Mouse (Mus musculus): ENCODE data around the gene Grifin. TPM values are rescaled to one million over a fixed set of nuclear protein-coding genes. Genes with fewer than 3 reads are reported as not detected.

The Grifin gene
- polyA plus RNA-seq, 1 experiment from 2014 or later, result not detected

DNA sequence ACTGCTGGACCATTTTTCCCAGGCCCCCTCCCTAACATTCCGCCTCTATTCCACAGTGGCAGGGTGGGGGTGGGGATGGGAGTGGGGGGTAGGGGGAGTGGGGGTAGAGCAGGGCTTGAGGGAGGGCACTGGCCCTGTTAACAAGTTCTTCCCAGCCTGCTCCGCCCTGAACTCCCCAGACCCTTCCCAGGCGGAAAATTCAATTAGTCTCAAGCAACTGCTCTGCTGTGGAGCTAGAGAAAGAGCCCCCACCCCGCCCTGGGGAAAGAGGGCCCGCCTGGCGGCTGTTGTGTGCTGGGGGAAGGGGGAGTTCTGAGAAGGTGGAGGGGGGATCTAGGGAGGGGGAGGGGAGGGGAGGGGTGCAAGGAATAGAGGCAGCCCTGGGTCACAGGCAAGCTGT is 14.9 kb upstream of the Grifin start:
- no peaks in the 10 kb centered on the region for H3K9me3 ChIP-seq (ENCODE audit: control insufficient read depth, low read length)
- peak; percentile 74 for ATAC-seq (replicated peaks; ENCODE audit: low FRiP score)
- H3K27ac ChIP-seq (ENCODE audit: low read depth, low read length), result peak overlapping the region; percentile 76
- H3K4me2 ChIP-seq (ENCODE audit: low read depth, low read length, severe bottlenecking), result no peak overlapping the region
- H3K27me3 ChIP-seq (ENCODE audit: control insufficient read depth, insufficient read depth, low read length), result no peaks in the 10 kb centered on the region
- 3% methylated on average over 6 of the region's 6 CpGs for WGBS
- no peak overlapping the region for H3K4me3 ChIP-seq (ENCODE audit: low read depth, low read length)
- H3K9ac ChIP-seq (ENCODE audit: low read length), result no peak overlapping the region
- H3K36me3 ChIP-seq (ENCODE audit: control insufficient read depth, insufficient read depth, low read length), result no peaks in the 10 kb centered on the region
- H3K4me1 ChIP-seq (replicated peaks; ENCODE audit: control insufficient read depth, insufficient read depth, low read length), result peaks cover 47% of the 10 kb centered on the region
- peak; percentile 90 for DNase-seq (ENCODE audit: low spot score)

DNA sequence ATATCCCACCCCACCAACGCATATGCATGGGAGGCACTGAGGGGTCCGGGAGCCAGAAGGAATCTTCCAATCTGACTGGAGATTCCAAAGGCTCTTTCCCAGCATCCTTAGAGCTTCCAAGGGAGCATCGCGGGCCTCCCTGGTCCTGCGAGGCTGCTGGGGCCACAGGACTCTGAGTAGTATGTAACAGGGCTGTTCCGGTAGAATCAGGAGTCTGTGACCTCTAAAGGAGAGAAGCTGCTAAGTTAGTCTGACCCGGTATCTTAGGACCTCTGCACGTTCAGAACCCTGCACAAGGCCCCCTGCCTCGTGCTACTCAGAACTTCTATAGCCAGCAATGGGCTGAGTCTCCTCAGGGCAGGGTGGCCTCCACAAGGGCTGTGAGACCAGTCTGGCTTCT is 14.3 kb upstream of the Grifin start:
- no peaks in the 10 kb centered on the region for H3K9me3 ChIP-seq (ENCODE audit: control insufficient read depth, low read length)
- H3K27ac ChIP-seq (ENCODE audit: low read depth, low read length), result peak overlapping the region; percentile 76
- 19% methylated on average over 9 of the region's 9 CpGs for WGBS
- no peak for DNase-seq (ENCODE audit: low spot score)
- peaks cover 43% of the 10 kb centered on the region for H3K4me1 ChIP-seq (replicated peaks; ENCODE audit: control insufficient read depth, insufficient read depth, low read length)
- peak; percentile 4; the same call in 1 of the 2 replicates for ATAC-seq (replicated peaks; ENCODE audit: low FRiP score)
- no peaks in the 10 kb centered on the region for H3K36me3 ChIP-seq (ENCODE audit: control insufficient read depth, insufficient read depth, low read length)
- 0 out of 2 replicates have a peak overlapping the region, but pooled peaks have one; percentile 5 for H3K9ac ChIP-seq (ENCODE audit: low read length)
- no peak overlapping the region; the same call in 1 of the 2 replicates for H3K4me2 ChIP-seq (ENCODE audit: low read depth, low read length, severe bottlenecking)
- H3K4me3 ChIP-seq (ENCODE audit: low read depth, low read length), result no peak overlapping the region
- H3K27me3 ChIP-seq (ENCODE audit: control insufficient read depth, insufficient read depth, low read length), result no peaks in the 10 kb centered on the region

- Histone ChIP-seq H3K4me2 (ENCODE audit: low read depth, low read length, severe bottlenecking) (no peak overlapping the region), H3K9ac (ENCODE audit: low read length) (no peak overlapping the region), H3K4me1 (replicated peaks; ENCODE audit: control insufficient read depth, insufficient read depth, low read length) (peaks cover 16% of the 10 kb centered on the region), H3K27me3 (ENCODE audit: control insufficient read depth, insufficient read depth, low read length) (no peaks in the 10 kb centered on the region), H3K9me3 (ENCODE audit: control insufficient read depth, low read length) (no peaks in the 10 kb centered on the region), H3K27ac (ENCODE audit: low read depth, low read length) (no peak overlapping the region), H3K4me3 (ENCODE audit: low read depth, low read length) (no peak overlapping the region), H3K36me3 (ENCODE audit: control insufficient read depth, insufficient read depth, low read length) (no peaks in the 10 kb centered on the region)
- WGBS, result 68% methylated on average over 5 of the region's 5 CpGs
- no peak for ATAC-seq (replicated peaks; ENCODE audit: low FRiP score)
- no peak for DNase-seq (ENCODE audit: low spot score)
Observed at GRCm38 (mm10) chr5:140575381-140575866, 10.6 kb upstream of the Grifin start.

GRCm38 (mm10) chr5:140572611-140573010 is 7.7 kb upstream of the Grifin start:
- Histone ChIP-seq H3K36me3 (ENCODE audit: control insufficient read depth, insufficient read depth, low read length) (no peaks in the 10 kb centered on the region), H3K4me1 (replicated peaks; ENCODE audit: control insufficient read depth, insufficient read depth, low read length) (peaks cover 7% of the 10 kb centered on the region), H3K9ac (ENCODE audit: low read length) (no peak overlapping the region), H3K4me3 (ENCODE audit: low read depth, low read length) (no peak overlapping the region), H3K27ac (ENCODE audit: low read depth, low read length) (no peak overlapping the region), H3K27me3 (ENCODE audit: control insufficient read depth, insufficient read depth, low read length) (no peaks in the 10 kb centered on the region), H3K4me2 (ENCODE audit: low read depth, low read length, severe bottlenecking) (no peak overlapping the region), H3K9me3 (ENCODE audit: control insufficient read depth, low read length) (no peaks in the 10 kb centered on the region)
- 85% methylated on average over 6 of the region's 6 CpGs for WGBS
- DNase-seq (ENCODE audit: low spot score), result no peak
- ATAC-seq (replicated peaks; ENCODE audit: low FRiP score), result no peak

GRCm38 (mm10) chr5:140571673-140572072 is 6.8 kb upstream of the Grifin start:
- H3K9me3 ChIP-seq (ENCODE audit: control insufficient read depth, low read length), result no peaks in the 10 kb centered on the region
- H3K9ac ChIP-seq (ENCODE audit: low read length), result no peak overlapping the region
- no peak overlapping the region for H3K27ac ChIP-seq (ENCODE audit: low read depth, low read length)
- H3K4me1 ChIP-seq (replicated peaks; ENCODE audit: control insufficient read depth, insufficient read depth, low read length), result peaks cover 10% of the 10 kb centered on the region
- no peak for DNase-seq (ENCODE audit: low spot score)
- H3K4me3 ChIP-seq (ENCODE audit: low read depth, low read length), result no peak overlapping the region
- H3K36me3 ChIP-seq (ENCODE audit: control insufficient read depth, insufficient read depth, low read length), result no peaks in the 10 kb centered on the region
- ATAC-seq (replicated peaks; ENCODE audit: low FRiP score), result no peak
- WGBS, result 72% methylated on average over 10 of the region's 10 CpGs
- no peak overlapping the region for H3K4me2 ChIP-seq (ENCODE audit: low read depth, low read length, severe bottlenecking)
- H3K27me3 ChIP-seq (ENCODE audit: control insufficient read depth, insufficient read depth, low read length), result no peaks in the 10 kb centered on the region

GRCm38 (mm10) chr5:140571201-140571600 is 6.3 kb upstream of the Grifin start:
- Histone ChIP-seq H3K4me1 (replicated peaks; ENCODE audit: control insufficient read depth, insufficient read depth, low read length) (peaks cover 10% of the 10 kb centered on the region), H3K4me3 (ENCODE audit: low read depth, low read length) (no peak overlapping the region), H3K36me3 (ENCODE audit: control insufficient read depth, insufficient read depth, low read length) (no peaks in the 10 kb centered on the region), H3K27me3 (ENCODE audit: control insufficient read depth, insufficient read depth, low read length) (no peaks in the 10 kb centered on the region), H3K27ac (ENCODE audit: low read depth, low read length) (no peak overlapping the region), H3K9ac (ENCODE audit: low read length) (no peak overlapping the region), H3K9me3 (ENCODE audit: control insufficient read depth, low read length) (no peaks in the 10 kb centered on the region), H3K4me2 (ENCODE audit: low read depth, low read length, severe bottlenecking) (no peak overlapping the region)
- DNase-seq (ENCODE audit: low spot score) (no peak), ATAC-seq (replicated peaks; ENCODE audit: low FRiP score) (no peak)
- 86% methylated on average over 4 of the region's 4 CpGs for WGBS

DNA sequence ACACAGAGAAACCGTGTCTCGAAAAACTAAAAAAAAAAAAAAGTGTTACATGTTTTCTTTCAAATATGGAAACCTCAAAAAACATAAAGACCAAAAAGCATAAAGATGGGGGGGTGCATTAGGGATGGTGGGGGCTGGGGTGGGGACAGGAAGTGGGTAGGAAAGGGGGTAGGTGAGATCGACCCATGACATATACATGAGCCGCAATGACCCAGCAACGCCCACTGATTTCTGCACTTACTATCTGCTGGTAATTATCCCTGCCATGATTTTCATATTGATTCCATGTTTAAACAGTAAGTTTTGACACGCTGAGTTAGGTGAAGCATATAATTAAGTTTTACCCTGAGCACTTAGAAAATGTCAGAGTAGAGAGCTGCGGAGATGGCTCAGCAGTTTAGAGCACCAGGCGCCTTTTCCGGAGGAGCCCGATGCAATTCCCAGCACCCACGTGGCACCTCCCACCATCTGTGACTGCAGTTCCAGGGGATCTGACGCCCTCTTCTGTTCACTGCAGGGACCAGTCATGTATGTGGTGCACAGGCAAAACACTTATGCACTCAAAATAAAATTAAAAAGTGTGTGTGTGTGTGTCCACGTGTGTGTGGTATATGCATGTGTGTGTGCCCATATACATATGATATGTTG is 5.5 kb upstream of the Grifin start:
- Histone ChIP-seq H3K27ac (ENCODE audit: low read depth, low read length) (no peak overlapping the region), H3K9me3 (ENCODE audit: control insufficient read depth, low read length) (no peaks in the 10 kb centered on the region), H3K4me3 (ENCODE audit: low read depth, low read length) (no peak overlapping the region), H3K27me3 (ENCODE audit: control insufficient read depth, insufficient read depth, low read length) (no peaks in the 10 kb centered on the region), H3K9ac (ENCODE audit: low read length) (no peak overlapping the region), H3K4me2 (ENCODE audit: low read depth, low read length, severe bottlenecking) (no peak overlapping the region), H3K4me1 (replicated peaks; ENCODE audit: control insufficient read depth, insufficient read depth, low read length) (peaks cover 10% of the 10 kb centered on the region), H3K36me3 (ENCODE audit: control insufficient read depth, insufficient read depth, low read length) (no peaks in the 10 kb centered on the region)
- no peak for DNase-seq (ENCODE audit: low spot score)
- no peak for ATAC-seq (replicated peaks; ENCODE audit: low FRiP score)
- 93% methylated on average over 13 of the region's 13 CpGs for WGBS

- DNase-seq (ENCODE audit: low spot score), result no peak
- H3K4me3 ChIP-seq (ENCODE audit: low read depth, low read length), result no peak overlapping the region
- H3K4me1 ChIP-seq (replicated peaks; ENCODE audit: control insufficient read depth, insufficient read depth, low read length), result peaks cover 10% of the 10 kb centered on the region
- H3K36me3 ChIP-seq (ENCODE audit: control insufficient read depth, insufficient read depth, low read length), result no peaks in the 10 kb centered on the region
- H3K27ac ChIP-seq (ENCODE audit: low read depth, low read length), result no peak overlapping the region
- no peak overlapping the region for H3K9ac ChIP-seq (ENCODE audit: low read length)
- ATAC-seq (replicated peaks; ENCODE audit: low FRiP score), result no peak
- H3K4me2 ChIP-seq (ENCODE audit: low read depth, low read length, severe bottlenecking), result no peak overlapping the region
- no peaks in the 10 kb centered on the region for H3K9me3 ChIP-seq (ENCODE audit: control insufficient read depth, low read length)
- no peaks in the 10 kb centered on the region for H3K27me3 ChIP-seq (ENCODE audit: control insufficient read depth, insufficient read depth, low read length)
- 86% methylated on average over 16 of the region's 16 CpGs for WGBS
Observed at GRCm38 (mm10) chr5:140569032-140569595, 4.2 kb upstream of the Grifin start.
